Mouse (Mus musculus) adipocyte (in vitro differentiated cells): ENCODE data around the gene Lrp1.

Experiments used
- DNase-seq: peaks from one replicate; pipeline ENCODE4 v3.0.0-alpha.2; 2016; ENCODE audit warnings: low spot score

Gene Lrp1

GRCm38 (mm10) chr10:127645791-127646190 is 24.8 kb upstream of the Lrp1 start:
- DNase-seq, result no peak

DNA sequence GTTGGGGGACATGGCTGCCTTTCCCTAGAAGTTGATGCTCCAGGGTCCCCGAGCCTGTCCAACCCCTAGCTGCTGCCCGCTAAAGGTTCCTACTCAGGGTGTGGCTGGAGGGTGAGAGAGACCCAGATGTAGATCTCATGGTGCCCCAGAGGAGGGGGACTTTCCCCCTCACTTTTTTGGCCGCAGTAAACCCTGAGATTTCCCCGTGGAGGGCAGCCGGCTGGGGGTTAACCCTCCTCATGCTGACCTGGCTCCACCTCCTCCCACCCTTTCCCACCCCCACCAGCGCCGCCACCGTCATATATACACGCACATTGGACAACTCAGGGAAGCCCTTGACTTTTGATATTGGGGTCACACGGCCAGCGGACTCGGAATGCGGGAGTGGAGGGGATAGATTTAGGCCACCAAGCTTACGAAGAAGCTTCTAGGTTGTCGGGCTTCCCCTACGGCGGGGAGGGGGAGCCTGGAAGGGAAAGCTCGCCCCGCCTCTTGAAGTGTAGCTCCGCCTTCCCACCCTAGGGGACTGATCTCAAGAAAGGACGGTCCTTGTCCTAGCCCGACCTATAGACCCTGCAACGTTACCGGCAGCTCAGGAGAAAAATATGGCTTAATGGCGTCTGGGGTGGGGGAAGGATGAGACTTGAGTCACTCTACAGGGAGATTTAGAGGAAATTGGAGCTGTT is 22.7 kb upstream of the Lrp1 start:
- DNase-seq, result peak; percentile 84

DNA sequence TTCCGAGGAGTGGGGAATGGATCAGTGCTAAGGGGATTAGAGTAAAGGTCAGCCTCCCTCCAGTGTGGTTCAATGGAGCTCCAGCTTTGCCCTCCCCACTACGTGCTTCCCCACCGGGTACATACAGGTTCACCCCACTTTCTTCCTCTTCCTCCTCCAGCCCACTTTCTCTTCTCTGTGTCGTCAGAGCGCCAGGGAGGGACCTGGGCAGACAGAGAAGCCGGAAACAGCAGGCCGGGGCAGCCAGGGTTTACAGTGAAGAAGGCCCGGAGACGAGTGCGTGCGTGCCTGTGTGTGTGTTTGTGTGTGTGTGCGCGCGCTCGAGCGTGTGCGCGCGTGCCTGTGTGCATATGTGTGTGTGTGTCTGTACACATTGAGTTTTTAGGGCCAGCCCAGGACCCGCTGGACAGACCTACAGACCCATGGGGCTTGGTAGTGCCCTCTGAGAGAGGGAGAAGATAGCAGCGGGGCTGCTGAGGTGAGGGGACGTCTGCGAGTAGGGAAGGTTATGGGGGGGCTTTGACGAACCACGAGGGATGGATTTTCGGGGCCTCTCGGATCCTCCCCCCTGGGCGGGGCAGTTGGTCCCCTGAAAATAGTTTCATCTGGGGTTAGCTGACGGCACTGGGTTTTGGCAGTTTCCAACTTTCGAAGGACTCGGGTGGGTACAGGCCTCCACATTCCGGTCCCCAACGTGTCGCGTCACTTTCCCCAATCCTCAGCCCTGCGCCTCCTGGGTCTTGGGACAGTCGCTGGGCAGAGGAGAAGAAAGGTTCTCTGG is 22.0 kb upstream of the Lrp1 start, which contains the start of gene Stat6:
Stat6 (plus strand) TSS at position 215 of the 781 bp plus-strand sequence.
- peak; percentile 84 for DNase-seq

- DNase-seq, result peak; percentile 92
Observed at GRCm38 (mm10) chr10:127641861-127642771, 21.2 kb upstream of the Lrp1 start.

- DNase-seq, result no peak
Observed at GRCm38 (mm10) chr10:127640421-127640820, 19.5 kb upstream of the Lrp1 start.

DNA sequence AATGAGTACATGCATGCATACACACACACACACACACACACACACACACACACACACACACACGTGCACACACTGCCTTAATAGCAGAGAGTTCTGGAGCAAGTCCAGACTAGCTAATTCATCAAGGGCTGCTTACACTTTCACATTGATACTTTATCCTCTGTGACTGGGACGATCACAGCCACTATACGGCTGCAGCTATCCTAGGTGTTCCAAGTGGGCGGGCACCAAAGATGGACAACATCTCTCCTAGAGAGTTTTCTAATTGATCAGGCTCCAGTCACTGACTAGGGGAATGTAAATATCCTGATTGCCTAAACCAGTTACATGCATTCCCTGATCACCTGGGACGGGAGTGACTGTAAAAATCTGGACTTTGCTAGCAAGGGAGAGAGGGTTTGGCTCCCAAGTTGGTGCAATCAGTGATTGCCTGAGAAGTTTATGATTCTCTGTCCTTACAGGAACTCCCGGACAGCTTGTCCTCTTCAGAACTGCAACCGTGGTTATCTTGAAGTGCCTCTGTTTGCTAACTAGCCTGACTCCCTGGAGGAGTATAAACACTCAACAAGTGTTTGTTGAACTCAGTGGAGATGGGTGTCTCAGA is 11.8 kb upstream of the Lrp1 start:
- no peak for DNase-seq

DNA sequence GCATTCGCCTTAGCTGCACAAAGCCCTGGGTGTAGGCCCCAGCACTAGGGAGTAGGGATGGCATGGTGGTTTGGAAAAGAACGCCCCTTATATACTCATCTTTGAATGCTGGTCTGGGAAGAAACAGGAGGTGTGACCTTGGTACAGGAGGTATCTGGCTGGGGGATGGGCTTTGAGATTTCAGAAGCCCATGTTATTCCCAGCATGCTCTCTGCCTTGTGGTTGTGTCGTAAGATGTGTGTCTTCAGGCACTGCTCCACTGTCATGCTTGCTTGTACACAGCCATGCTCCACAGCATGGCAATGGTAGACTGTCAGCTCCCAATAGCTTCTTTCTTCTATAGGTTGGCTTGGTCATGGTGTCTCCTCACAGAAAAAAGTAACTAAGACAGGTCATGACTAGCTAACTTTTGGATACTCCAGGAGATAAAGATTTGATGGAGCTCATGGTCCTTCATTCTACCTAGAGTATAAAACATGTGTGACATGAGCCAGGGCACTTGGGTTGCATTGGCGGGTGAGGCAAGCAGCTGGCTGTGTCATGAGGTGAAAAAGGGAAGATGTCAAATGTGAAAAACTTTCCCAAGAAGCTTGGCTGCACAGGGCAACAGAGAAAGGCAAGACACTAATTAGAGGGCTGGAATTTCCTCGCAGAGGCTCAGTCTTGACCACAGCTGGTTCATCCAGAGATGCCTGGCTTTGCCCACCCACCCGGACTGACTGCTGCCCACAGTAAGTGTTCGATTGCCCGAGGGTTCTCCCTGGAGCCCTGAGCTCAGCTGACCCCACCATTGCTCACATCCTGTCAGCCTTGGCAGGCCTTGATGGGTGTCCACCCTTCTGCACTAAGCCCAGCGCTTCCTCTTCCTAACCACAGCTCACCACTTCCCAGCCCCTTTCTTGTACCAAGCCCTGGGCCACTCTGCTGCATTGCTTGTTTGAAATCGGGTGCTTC is 10.6 kb upstream of the Lrp1 start:
- DNase-seq, result peak; percentile 45

GRCm38 (mm10) chr10:127626433-127626832 is 5.5 kb upstream of the Lrp1 start:
- peak; percentile 60 for DNase-seq

- DNase-seq, result no peak
Observed at GRCm38 (mm10) chr10:127623439-127624216, 2.7 kb upstream of the Lrp1 start.

GRCm38 (mm10) chr10:127622661-127623060 is 1.7 kb upstream of the Lrp1 start:
- DNase-seq, result no peak

GRCm38 (mm10) chr10:127622057-127622392 is 1.1 kb upstream of the Lrp1 start:
- DNase-seq, result no peak

- peak; percentile 96 for DNase-seq
Observed at GRCm38 (mm10) chr10:127621191-127622056, 476 bp upstream of the Lrp1 start.

DNA sequence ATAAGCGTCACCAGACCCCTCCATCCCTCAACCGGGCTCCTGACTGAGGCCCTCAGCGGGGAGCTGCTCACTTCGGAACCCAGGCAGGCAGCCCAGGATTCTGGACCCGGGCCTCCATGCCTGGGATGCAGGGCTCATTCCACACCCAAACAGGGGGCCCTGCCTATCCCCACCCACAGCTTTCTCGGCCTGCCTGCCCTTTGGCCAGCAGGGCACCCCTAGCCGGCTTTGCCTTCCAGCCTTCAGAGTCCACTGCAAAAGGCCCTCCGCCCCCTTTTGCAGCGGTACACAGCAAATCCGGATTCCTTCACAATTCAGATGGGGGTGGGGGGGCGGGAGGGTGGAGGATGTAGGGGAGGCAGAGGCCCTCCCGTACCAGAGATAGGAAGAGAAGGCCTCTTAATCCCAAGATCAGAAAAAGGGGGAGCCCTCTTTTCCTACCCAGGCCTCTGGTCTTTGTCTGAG is 975 bp downstream of the Lrp1 start:
- DNase-seq, result peak; percentile 51

GRCm38 (mm10) chr10:127619119-127619721 is 1.7 kb downstream of the Lrp1 start:
- peak; percentile 79 for DNase-seq

GRCm38 (mm10) chr10:127618173-127618572 is 2.8 kb downstream of the Lrp1 start:
- peak; percentile 48 for DNase-seq

GRCm38 (mm10) chr10:127617294-127617693 is 3.7 kb downstream of the Lrp1 start:
- no peak for DNase-seq

DNA sequence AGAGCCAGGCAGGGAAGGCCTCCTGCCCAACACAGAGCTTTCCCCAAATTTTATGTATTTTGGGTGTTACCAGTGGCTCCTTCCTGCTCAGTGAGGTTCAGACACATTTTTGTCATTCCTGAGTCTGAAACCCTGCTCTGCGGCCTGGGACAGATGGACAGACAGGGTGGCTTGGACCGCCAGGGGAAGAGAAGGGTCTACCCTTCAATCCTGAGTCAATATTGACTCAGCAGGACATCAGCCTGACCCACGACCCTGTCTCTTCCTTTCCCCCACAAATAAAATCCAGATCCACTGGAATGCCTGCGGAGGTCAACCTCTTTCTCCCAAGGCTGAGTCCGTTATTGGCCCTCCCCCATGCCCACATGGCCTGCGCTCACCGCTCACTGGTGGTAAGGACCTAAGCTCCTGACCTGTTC is 4.7 kb downstream of the Lrp1 start:
- no peak for DNase-seq

DNA sequence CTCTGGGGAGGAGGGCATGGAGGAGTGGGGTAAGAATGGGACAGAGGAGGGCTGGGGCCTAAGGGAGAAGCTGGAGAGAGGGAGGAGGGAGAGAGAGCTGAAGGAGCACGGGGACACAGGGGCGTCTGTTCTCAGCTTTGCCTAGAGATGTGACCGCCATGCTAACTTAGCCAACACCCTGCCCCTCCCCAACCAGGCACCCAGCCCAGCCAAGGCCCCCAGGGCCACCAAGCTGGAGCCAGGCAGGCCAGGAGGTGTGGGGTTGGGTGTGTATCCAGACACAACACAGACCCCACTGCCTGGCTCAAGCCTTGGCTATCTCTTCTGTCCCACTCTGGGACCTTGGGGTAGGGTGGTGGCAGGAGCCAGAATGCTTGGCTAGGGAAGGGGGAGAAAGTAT is 5.4 kb downstream of the Lrp1 start:
- peak; percentile 22 for DNase-seq

GRCm38 (mm10) chr10:127615034-127615374 is 5.9 kb downstream of the Lrp1 start:
- no peak for DNase-seq
